Mouse (Mus musculus): ENCODE results near the gene Mast4.

The Mast4 gene

DNA sequence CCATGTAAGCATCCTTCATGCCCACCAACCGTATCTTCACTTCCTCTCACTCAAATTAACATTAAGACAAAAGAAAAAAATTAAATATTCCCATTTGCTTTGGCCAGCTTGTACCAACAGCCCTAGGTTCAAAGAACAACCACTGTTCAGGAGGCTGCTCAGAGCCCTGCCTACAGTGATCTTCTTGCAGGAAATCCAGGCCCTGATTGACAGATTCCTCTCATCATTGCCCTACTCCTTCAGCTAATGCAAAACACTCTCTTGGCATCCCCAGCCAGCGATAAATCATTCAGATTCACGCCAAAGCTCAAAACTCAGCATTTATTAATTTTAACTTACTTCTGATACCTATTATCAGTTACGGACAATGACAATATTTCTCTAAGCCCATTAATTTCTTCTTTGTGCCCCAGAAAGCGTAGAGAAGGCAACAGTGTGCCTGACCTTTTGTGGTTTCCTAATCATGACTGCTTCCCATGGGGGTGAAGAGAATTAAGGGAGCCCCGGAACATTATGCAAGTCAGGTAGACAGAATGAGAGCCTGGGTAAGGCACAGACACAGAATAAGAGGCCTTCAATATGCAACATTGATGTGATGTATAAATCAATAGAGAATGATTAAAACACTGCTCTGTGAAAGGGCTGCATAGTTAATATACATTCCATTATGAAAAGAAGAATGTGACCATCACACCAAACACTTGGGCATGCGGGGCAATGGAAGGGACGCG, 135.9 kb downstream of the Mast4 start:
- no peak for DNase-seq (ENCODE audit: low spot score)

DNA sequence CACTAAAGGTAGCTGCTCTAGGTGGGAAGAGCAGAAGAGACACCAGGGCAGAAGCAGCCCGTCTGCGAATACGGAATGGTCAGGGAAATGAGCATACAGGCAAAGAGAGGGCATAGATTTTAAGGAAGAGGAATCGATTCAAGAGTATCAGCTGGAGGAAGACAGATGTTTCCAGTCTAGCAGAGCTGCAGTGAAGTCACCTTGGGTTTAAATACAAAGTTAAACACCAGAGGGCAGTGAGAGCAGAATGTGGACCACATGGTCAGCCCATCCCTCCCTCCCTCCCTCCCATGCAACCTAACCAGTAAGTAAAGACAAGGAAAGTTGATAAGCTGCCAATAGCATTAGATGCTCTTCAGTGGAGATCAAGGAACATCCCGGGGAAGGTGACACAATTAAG, 138.0 kb downstream of the Mast4 start:
- DNase-seq (ENCODE audit: low spot score): no peak

DNA sequence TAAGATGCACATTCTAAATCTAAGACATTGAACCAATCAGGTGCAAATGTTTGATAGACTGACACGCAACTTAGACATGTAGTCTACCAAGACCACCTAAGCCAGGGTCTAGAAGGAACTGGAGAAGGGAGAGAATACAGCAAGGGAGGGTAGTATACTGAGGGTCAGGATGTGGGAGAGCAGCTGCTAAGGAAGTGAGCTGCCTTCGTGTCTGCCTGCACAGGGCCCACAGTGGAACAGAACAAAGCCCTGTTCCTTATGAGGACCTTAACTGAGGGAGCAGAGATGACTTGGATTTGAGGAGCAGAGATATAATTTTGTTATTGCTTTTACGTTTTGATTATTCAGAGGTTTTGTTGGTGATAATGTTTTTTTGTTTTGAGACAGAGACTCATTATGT, 138.4 kb downstream of the Mast4 start:
- DNase-seq (ENCODE audit: low spot score): no peak

DNA sequence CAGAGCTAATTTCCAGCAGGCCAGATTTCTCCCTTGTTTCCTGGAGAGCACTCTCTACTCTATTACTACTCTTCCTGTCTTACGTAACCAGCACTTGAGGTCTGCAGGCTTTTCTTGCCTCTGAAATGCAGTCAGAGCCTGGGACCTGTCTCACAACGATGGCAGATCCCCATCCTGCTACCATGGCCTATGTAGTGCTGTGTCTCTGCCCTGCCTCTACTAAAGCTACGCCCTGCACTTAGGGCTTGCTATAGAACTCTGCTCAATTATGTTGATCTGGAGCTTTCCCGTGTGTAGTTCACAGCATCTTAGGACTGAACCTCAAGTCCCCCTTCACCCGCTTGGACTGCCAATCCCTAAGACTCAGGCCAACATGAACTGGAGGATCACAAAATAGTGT, 150.7 kb downstream of the Mast4 start:
- no peak for DNase-seq (ENCODE audit: low spot score)

DNA sequence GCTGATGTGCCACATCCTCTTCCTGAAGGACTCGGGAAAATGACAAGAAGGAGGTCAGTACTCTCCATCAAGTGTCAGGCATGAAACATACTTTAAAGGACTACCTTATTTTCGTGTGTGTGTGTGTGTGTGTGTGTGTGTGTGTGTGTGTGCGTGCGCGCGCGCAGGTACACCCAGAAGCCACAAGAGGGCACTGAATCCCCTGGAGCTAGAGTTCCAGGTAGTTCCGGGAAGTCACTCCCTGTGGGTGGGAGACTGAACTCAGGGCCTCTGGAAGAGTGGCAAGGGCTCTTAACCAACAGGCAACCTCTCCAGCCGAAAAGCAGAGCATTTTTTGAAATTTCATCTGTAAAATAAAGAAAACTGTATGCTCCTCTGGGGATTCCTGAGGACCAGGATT, 152.5 kb downstream of the Mast4 start:
- no peak for DNase-seq (ENCODE audit: low spot score)

DNA sequence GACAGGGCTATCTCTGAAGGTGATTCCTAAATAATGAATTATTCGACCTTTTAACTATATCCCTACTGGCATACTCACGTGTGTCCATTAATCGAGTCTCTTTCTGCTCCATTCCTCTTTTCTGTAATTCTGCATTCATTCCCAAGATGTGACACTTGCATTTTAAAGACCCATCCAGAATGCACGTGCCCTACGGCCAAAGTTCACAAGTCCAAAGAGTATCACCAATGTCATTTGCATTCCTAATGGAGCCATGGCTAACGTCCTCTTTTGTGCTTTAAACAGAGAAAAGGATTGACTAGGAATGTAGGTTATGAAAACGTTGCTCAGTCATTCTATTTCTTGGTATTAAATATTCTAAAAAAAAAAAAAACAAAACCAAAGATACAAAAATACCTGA, 157.4 kb downstream of the Mast4 start:
- no peak for DNase-seq (ENCODE audit: low spot score)

DNA sequence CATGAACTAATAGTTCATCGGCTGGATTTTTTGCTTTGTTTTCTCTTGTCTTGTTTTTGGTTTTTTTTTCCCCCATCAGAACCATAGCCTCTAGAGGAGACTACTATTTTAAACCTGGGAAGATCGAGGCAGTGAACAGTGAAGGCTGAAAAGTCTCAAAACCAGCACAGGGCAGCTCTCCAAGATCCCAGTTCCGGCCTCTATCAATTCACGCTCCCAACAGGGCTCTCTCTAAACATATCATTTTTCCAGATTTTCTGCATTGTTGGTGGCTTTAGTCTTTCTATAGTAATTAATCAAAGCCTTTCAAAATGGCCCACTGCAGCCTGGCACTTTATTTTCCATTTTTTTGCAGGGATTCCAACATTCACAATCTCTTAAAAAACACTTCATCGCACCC, 159.9 kb downstream of the Mast4 start:
- DNase-seq (ENCODE audit: low spot score): no peak

DNA sequence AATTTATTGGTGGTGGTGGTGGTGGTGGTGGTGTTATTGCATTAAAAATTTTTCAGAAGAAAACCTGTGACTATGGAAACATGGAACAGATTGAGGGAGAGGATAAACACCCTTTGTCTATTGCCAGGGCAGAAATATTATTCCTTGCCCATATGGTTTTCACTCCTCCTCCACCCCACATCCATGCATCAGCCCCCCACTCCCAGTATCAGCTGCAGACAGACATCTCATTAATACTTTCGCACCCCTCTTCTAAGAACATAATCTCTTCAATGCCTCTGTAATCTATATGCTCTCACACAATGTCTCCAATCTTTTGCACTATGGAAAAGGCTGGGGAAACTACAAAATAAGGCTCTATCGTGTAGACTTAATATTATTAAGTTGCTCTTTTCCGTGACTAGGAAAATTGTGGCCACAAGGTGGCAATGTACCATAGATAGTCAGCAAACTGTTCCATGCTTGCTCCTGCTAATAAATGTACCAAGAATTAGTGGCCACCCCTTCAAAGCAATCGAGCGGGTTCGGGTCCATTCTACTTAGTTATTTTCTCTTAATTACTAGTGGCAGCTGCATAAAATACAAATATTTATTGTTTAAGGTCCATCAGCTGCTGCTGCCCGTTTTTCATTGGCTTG, 160.6 kb downstream of the Mast4 start:
- DNase-seq (ENCODE audit: low spot score): no peak

DNA sequence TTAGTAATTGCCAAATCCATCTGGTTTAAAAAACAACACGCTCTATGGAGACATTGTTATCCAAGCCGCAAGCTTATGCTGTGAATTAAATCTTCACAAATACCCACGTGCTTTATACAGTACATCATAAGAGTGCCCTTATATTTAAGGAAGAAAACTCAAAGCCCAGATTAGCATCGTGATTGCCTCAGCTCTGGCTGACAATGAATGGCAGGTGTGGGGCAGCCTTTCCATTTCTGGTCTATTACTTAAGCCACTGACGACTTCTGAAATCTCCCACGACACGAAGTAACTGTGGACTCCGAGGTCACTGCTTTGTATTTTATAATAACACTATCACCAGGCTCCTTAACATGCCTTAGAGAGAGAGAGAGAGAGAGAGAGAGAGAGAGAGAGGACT, 182.4 kb downstream of the Mast4 start:
- DNase-seq (ENCODE audit: low spot score): no peak

DNA sequence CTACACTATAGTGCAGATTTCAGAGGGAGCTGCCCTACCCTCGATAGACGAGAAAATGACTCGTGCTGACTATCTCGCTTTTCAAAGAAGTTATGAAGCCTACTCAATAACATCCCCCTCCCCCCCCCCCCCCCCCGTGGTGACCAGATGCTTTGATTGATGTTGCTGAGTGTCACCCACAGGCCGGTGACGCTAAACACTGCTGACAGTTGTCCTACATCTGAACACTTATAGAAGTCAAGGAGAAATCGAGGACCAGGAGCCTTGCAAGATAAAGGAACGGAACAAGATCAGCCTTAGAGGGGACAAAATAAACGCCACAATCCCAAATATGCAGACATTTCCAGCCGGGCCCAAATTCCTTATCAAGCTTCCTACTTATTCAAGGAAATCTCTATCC, 183.1 kb downstream of the Mast4 start:
- DNase-seq (ENCODE audit: low spot score): no peak

DNA sequence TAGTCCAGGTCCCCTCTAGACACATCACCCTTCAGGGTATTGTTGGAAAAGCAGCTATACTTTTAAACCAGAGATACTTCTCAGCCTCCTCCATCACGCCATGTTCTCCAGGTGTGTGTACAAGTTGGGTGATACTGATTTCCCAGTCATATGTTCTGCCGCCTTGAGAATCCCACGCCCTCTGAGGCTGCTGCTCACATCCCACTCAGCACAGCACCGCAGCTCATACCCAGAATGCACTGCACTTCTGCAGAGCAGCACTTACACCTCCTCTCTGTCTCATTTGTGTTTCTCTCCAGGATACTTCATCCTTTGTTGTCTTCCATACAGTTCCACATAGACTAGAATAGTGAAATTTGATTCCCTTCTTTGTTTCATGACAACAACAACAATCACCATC, 183.6 kb downstream of the Mast4 start:
- DNase-seq (ENCODE audit: low spot score): no peak

DNA sequence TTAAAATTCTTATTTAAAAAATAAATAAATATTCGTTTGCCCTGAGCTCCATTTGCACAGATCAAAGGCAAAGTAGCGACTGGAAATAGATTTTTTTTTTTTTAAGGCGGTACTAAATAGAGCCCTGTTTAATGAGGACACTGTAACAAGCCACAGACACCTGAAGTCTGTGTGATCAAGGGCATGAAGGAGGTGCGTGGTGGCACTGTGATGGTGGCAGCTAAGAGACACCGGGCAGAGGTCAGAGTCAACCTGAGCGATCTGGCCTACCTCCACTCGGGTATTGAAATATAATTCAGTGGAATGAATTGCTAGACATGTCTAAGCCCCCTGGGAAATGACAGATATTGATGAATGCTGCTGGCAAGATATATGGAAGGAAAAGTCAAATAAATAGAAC, 184.9 kb downstream of the Mast4 start:
- DNase-seq (ENCODE audit: low spot score): no peak

DNA sequence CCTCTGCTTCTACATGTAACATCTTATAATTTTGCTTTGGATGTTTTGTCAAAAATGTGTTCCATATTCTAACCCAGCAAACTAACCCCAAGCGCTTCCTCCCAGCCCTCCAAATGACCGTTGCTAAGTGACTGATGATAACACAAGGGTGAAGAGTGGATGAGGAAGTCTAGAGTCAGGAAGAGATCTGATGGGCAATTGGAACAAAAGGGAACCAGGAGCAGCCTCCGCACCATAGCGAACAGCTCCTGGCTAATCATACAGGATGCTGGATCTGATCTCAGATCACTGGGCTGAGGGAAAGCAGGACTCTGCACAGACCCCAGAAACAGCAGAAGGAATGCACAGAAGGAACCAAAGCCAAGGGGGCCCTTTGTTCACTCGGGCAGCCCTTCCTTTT, 190.0 kb downstream of the Mast4 start:
- DNase-seq (ENCODE audit: low spot score): no peak

DNA sequence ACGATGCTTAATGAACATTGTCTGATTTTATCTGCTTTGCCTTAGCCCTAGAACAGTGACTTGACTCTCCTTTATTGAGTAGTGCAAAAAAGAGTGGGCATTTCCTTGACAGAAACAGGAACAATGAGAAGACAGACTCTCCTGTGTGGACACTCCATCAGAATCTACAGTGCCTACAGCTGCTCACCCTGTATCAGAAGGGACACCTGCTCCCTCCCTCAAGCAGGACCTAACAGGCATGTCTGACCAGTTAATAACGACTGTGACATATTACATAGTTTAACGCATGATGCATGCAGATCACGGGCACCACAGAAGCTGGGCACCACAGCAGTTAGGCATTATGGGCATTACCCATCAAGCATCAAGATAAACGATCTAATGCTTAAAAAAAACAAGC, 193.0 kb downstream of the Mast4 start:
- DNase-seq (ENCODE audit: low spot score): no peak

DNA sequence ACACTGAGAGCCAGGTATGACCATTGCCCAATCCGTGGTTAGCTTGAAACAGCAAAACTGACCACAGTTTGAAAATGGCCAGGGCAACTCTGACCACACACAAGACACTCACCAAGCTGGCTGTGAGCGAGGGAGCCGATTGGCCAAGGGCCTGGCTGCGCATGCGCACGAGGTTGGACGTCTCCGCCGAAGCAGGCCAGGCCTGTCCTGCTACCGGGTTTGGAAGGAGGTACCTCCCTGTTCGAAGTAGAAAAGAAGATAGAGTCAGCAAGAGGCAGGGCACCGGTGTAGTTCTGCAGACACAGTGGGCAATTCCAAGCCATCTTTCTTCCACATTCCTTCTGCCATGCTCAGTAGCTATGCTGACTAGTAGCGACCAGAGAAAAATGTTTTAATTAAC, 194.2 kb downstream of the Mast4 start:
- no peak for DNase-seq (ENCODE audit: low spot score)

DNA sequence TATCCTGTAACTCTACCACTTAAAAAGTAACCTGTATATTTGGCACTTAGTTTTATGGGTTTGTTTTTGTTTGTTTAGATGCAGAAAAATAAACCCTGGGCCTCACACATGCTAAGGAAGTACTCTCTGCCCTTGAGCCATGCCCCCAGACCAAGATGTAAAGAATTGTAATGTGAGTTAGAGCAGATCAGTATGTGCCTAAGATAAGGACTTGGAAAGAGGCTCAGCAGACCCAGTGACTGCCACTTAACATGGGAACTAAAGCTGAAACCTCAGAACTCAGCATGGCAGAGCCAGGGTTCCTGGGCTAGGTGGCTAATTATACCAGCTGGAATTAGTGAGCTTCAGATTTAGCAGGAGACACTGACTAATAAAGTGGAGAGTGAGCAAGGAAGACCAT, 196.0 kb downstream of the Mast4 start:
- DNase-seq (ENCODE audit: low spot score): no peak

DNA sequence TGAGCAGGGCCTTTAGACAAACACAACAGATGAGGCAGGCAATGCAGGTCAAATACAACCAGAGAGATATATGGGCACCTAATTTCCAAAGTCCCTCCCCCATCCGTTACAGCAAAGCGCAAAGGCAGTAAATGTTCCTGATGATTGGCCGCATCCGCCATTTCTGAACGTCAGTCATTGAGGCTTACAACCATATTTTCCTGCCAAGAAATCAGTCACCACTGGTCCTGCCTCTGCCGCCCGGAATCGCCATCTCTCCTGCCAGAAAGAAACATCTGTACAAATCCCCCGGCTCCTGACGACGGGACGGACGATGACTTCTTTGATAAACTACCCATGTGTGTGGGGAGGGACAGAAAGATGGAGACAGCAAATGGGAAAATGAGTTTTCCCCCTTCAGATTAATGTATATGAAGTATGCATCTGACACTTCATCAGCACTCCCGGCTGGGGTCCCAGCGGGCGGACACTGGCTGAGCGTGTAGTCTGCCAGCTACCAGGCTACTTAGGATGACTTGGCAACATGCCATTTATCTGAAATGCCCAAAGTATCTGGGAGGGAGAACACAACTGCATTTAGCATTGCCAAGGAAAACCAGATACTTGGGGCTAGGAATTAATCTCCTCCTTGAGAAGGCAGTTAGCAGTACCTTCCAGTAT, 198.9 kb downstream of the Mast4 start:
- no peak for DNase-seq (ENCODE audit: low spot score)

DNA sequence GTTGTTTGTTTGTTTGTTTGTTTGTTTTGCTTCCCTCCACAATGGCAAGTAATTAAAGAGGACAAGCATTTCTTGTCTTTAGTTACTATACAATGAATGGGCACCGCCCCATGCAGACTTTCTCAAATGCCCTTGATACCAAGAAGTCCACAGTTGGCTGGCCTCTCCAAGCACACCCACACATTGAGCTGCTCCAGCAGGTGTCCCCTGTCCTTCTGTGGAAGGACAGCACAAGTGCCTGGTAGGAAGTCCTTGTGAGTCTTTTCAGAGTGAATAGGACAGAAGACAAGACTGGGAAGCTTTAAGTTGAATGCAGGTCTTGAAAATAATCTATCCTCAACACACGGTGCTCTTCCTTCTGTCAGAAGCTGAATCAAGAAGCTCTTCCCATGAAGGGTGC, 202.5 kb downstream of the Mast4 start:
- DNase-seq (ENCODE audit: low spot score): no peak

DNA sequence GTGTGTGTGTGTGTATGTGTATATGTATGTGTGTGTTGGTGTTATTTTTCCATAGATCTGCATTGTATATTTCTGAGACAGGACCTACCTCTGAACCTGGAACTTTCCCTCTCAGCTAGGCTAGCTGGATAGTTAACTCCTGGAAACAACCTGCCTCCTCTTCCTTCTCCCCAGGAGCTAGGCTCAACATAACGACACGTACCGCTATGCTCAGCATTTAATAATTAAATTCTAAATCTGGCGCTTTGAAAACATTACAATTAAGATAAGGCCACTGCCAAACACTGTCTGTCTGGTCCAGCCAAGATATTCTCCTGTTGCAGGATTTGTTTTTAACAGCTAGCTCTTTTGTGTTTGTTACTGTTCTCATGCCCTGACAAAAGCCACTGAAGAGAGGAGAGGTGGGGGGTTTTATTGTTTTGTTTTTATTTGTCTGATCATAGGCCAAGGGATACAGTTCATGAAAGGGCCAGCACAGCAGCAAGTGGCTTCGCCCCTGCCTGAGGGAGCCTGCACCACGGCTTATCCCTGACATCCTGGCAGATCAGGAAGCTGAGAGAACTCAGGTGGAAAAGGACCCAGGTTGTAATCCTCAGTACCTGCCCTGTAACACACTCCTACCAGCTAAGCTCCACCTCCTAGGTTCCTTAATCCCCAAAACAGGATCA, 205.0 kb downstream of the Mast4 start:
- no peak for DNase-seq (ENCODE audit: low spot score)

DNA sequence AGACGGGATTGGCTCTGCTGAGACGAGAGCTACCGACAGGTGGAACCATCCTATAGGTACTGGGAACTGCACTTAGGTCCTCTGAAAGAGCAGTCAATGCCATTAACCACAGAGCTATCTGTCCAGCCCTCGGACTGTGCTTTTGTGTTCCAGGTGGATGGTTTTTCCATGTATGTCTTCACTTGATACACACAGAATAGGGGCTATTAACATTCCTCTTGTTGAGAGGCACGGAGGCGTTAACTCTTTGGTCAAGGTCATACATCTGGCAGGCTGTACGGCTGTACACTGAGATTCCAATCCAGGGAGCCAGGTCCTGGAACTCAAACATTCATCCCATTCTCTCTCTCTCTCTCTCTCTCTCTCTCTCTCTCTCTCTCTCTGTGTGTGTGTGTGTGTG, 205.6 kb downstream of the Mast4 start:
- no peak for DNase-seq (ENCODE audit: low spot score)

DNA sequence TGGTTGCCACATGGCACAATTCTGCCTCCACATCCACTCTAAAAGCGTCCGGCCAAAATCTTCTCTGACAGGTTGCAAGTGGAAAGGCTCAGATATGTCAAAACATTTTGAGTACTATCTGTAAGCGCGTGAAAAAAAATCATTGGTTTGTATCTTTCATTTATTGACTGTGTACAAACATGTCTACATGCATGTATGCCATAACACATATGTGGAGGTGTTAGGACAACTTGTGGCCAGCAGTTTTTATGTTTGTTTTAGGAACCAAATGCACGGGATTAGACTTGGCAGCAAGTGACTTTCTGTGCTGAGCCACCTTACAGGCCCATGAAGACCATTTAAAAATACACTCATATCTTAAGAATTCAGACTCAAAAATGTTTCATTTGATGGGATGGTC, 206.7 kb downstream of the Mast4 start:
- no peak for DNase-seq (ENCODE audit: low spot score)

DNA sequence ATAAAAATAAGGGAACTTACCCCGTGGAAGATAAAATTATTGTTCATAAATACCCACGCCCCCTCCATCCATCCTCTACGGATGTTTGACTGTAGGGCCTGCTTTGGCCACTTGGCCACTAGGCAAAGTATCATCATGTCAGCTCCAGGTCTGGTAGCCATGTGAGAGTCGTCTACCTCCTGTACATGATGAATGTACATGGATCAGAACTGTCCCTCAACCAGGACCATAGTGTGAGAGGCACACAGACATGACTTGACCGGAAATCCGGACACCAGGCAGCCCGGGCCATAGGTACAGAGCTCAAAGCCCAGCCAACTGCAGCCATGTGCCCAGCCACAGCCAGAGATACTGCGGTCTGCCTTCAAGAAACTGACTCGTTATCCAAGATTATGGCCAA, 210.6 kb downstream of the Mast4 start:
- DNase-seq (ENCODE audit: low spot score): no peak
